Mouse (Mus musculus): ENCODE results near the gene Hoxa6.

Gene Hoxa6

DNA sequence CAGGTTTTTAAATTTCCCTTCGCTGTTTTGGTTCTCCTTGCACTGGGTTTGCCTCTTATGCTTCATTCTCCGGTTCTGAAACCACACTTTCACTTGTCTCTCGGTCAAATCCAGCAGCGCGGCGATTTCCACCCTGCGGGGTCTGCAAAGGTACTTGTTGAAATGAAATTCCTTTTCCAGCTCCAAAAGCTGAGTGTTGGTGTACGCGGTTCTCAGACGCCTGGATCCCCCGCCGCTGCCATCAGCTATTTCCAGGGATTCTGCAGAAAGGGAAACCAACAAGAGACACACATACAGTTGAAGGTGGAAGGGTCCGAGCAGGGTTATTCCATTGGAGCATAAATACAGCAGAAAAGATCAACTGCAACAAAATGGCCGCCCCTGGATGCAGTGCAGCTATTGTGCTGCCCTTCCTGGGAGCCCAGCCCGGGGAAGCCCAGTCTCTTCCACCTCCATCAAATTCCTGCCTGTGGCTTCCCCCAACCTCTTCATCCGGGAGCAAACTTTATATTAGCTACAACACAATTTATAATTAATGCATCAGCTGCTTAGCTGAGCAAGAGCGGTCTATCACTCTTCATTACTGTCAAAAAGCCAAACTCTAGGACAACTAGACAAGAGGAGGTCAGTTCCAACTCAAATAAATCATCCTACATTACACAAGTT is 45.0 kb downstream of the Hoxa6 start:
- peak; percentile 81 for DNase-seq (ENCODE audit: low spot score)

DNA sequence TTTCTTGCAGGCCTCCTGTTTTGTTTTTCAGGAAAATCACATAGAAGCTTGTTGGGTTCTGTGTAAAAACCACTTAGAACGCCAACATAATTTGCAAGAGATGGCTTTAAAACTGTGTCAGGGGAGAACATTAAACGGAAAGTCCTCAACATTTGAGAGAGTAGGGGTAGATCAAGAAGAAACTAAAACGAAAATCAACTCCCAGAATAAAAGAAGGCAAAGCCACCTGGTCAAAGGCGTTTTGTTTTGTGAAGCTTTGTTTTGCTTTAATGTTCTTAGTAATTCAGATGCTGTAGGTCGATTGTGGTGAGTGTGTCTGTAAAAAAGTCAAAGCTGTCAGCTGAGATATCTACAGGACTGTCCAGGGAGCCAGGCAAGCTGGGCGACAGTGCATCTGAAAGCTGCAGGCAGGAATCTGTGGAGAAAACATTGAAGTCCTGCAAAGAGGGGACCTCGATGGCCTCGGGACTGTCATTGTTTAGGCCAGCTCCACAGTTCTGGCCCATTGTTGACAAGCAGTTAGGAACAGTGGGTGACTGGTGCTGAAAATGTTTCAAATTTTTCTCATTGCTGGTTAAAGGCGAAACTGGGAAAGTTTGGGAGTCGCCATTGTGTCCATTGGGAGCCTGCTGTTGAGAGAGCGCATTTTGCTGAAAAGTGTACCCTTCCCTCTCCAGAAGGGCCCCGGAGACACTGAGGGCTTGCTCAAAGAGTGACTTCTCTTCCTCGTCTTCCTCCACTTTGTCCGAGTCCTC is 45.7 kb downstream of the Hoxa6 start:
- peak; percentile 67 for DNase-seq (ENCODE audit: low spot score)

DNA sequence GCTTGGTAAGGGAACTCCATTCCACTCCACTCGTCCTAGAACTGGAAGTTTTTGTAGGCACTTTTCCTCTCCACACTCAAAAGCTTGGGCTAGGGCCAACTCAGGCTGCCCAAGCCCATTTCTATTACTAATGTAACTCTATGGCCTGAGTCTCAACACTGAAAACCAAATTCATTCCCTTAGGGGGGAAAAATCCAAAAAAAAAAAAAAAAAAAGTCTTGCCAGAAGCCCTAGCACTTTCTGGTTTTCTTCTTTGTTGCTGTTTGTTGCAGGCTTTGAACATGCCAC is 46.5 kb downstream of the Hoxa6 start:
- DNase-seq (ENCODE audit: low spot score), result no peak

GRCm38 (mm10) chr6:52161336-52162092 is 47.0 kb downstream of the Hoxa6 start:
- peak; percentile 65 for DNase-seq (ENCODE audit: low spot score)

GRCm38 (mm10) chr6:52160511-52161335 is 47.8 kb downstream of the Hoxa6 start:
- peak; percentile 83 for DNase-seq (ENCODE audit: low spot score)

- DNase-seq (ENCODE audit: low spot score), result peak; percentile 52
These were observed 48.5 kb downstream of the Hoxa6 start for GRCm38 (mm10) chr6:52159979-52160378.

DNA sequence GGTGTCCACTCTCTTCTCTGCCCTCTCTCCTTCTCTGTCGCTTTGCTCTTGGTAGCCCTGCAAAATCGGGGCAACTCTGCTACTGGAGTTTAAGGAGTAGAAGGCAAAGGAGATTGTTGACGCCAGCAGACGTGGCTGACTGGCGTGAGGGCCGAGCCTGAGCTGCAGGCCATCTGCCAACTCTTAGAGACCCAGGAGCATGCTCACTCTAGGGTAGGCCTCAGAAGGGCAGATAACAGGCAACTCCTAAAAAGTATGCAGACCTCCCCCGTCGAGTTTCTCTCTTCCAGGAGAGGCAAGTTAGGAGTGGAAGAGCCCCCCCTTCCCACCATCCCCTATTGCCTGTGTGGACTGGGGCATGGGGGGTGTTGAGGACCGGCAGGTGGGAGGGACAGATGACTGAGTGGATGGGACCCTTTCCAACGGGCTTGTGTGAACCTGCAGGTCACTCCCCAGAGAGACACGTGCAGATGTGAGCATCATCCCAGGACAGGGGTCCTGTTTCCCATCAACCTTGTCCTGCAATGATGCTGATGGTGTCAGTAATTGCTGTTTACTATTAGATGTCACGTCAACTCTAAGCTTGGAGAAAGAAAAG is 49.3 kb downstream of the Hoxa6 start:
- DNase-seq (ENCODE audit: low spot score), result peak; percentile 57

DNA sequence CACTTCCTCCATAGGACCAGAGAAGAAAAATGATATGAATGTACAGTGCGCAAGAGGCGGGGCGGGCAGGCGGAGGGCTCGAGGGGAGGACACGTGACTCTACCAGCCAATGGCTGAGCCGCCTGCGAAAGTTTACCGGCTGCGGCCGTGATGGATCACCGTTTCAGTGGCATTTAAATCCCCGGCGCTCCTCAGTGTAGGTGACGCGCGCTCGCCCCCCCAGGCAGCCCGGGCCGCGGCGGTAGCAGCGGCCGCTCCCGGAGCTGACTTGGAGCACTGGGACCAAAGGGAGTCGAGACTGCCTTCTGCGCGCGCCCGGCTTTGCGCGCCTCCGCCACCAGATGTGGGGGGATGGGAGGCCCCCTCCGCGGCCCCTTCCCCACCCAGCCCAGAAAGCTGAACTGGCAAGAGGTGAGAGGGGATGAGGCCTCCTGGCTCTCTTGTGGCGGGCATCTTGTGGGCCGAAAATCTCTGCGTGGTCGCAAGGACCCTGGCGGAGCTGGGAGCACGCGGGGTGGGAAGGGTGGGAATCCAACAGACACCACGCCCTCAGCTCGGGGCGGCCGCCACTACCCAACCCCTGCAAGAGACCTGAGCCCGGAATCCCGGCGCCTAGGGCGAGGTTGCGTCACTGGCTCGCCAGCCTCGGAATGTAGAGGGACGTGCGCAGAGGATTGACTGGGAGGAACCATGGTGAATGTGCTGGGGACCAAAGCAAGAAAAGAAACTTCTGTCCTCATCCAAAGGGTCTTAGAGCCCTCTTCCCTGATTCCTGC is 50.1 kb downstream of the Hoxa6 start, which contains the start of gene Hoxa1:
TSS of gene Hoxa1 (minus strand) at position 42 of the 776 bp plus-strand sequence.
- peak; percentile 93 for DNase-seq (ENCODE audit: low spot score)

- peak; percentile 27 for DNase-seq (ENCODE audit: low spot score)
These were observed 50.9 kb downstream of the Hoxa6 start for GRCm38 (mm10) chr6:52157466-52158275.

DNA sequence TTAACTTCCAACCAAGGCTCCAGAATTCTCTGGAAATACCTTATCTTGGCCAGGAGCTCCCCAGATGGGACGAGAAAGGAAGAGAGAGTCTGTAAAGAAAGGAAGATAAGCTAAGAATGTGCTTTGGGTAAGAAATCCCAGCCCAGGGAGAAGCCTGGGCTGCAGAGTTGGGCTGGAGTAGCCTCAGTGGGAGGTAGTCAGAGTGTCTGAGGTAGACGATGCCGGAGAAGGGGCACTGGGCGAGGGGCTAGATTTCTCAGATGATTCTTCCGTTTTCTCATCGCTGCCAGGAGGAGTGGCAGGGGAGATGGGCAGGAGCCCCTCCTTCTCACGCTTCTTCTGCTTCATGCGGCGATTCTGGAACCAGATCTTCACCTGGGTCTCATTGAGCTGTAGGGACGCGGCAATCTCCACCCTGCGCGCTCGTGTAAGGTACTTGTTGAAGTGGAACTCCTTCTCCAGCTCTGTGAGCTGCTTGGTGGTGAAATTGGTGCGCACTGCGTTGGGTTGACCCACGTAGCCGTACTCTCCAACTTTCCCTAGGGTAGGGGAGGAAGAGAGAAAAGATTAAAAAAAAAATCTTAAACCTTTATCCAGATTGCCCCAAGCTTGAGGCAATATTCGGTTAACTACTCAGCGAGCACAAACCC is 51.8 kb downstream of the Hoxa6 start:
- peak; percentile 31 for DNase-seq (ENCODE audit: low spot score)
